Mouse (Mus musculus): Measurements from ENCODE around the gene Trmt1. TPM values are rescaled to one million over a fixed set of nuclear protein-coding genes. Genes with fewer than 3 reads are reported as not detected.

Trmt1 gene
- polyA plus RNA-seq, 1 experiment from 2014 or later = 62.0 TPM

GRCm38 (mm10) chr8:84731371-84732177, 45.5 kb downstream of the Trmt1 start:
- Histone ChIP-seq H3K4me2 (peak overlapping the region; percentile 77), H3K9ac (peak overlapping the region; percentile 78), H3K9me3 (replicated peaks) (no peaks in the 10 kb centered on the region), H3K27me3 (replicated peaks) (peaks cover 28% of the 10 kb centered on the region), H3K4me1 (peaks cover 88% of the 10 kb centered on the region), H3K4me3 (peak overlapping the region; percentile 39), H3K36me3 (peaks cover 17% of the 10 kb centered on the region), H3K27ac (peak overlapping the region; percentile 99)
- 54% methylated on average over 11 of the region's 11 CpGs for WGBS (ENCODE audit: insufficient replicate concordance)
- ATAC-seq = no peak

DNA sequence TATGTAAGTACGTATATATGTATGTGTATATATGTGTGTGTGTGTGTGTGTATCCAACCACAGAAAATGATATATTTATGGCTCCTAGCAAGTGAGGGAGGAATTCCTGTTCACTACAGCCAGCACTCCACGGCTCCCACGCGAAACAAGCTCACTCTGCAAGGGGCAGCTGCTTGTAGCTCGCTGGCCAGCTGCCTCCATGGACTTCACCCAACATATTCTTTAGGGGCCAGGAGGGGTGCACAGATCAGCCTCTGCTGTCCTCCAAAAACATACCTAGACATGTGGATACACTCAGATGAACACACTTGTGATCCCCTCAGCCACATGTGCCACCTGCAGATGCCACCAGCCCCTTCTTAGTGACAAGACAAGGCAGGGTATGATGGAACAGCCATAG, 46.4 kb downstream of the Trmt1 start:
- Histone ChIP-seq H3K27ac (peak overlapping the region; percentile 99), H3K4me1 (peaks cover 82% of the 10 kb centered on the region), H3K9ac (peak overlapping the region; percentile 78; the same call in 1 of the 2 replicates), H3K36me3 (peaks cover 7% of the 10 kb centered on the region), H3K27me3 (replicated peaks) (peaks cover 32% of the 10 kb centered on the region), H3K4me3 (no peak overlapping the region), H3K4me2 (no peak overlapping the region), H3K9me3 (replicated peaks) (no peaks in the 10 kb centered on the region)
- ATAC-seq = no peak
- 66% methylated on average over 5 of the region's 5 CpGs for WGBS (ENCODE audit: insufficient replicate concordance)

DNA sequence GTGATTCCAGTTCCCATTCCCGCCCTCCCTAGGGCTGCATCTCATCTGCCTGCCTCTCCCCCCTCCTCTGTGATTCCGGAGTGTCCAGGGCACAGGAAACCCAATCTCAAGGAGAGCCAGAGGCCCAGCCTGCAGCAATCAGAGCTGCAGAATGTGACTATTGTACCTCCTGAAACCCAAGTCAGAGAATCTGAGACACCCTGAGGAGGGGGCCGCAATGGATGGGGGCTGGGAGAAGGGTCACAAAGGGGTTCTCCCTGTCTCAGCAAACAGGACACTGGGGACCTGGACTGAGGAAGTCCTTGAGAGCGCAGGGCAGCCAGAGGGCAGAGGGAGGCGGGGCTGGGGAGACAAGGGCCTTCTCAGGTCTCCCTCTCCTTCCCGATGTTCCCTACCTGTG, 46.9 kb downstream of the Trmt1 start:
- peak overlapping the region; percentile 99 for H3K27ac ChIP-seq

GRCm38 (mm10) chr8:84733959-84734358, 47.9 kb downstream of the Trmt1 start:
- Histone ChIP-seq H3K4me1 (peaks cover 81% of the 10 kb centered on the region), H3K4me2 (no peak overlapping the region), H3K4me3 (no peak overlapping the region), H3K9me3 (replicated peaks) (no peaks in the 10 kb centered on the region), H3K36me3 (0 out of 2 replicates have a peak, but pooled peaks cover 5% of the 10 kb centered on the region), H3K27me3 (replicated peaks) (peaks cover 43% of the 10 kb centered on the region), H3K27ac (peak overlapping the region; percentile 56), H3K9ac (no peak overlapping the region; the same call in 1 of the 2 replicates)
- WGBS (ENCODE audit: insufficient replicate concordance) = 84% methylated on average over 6 of the region's 6 CpGs
- no peak for ATAC-seq

More for the DNA sequence above, 46.9 kb downstream of the Trmt1 start:
- H3K9ac ChIP-seq = no peak overlapping the region
- WGBS (ENCODE audit: insufficient replicate concordance) = 66% methylated on average over 6 of the region's 6 CpGs
- no peak overlapping the region for H3K4me3 ChIP-seq
- peaks cover 82% of the 10 kb centered on the region for H3K4me1 ChIP-seq
- no peak for ATAC-seq
- no peak overlapping the region for H3K4me2 ChIP-seq
- H3K9me3 ChIP-seq (replicated peaks) = no peaks in the 10 kb centered on the region
- peaks cover 34% of the 10 kb centered on the region for H3K27me3 ChIP-seq (replicated peaks)
- H3K36me3 ChIP-seq = 0 out of 2 replicates have a peak, but pooled peaks cover 5% of the 10 kb centered on the region

DNA sequence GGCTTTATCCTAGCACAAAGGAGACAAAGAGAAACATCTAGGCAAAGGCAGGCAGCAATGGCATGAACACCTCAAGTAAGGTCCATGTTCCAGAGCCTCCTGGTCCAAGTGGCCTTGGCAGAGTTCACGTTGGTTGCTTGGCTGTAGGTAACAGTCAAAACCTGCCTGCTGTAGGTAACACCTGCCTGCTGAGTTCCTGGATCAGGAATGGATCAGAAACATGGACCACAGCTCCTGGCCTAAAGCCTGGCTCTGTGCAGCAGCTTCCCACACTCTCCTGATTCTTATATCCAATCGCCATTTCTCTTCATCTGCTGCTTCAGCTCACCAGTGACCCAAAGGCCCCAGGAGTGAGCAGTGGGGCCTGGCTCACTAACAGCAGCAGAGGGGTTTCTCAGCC, 48.6 kb downstream of the Trmt1 start:
- Histone ChIP-seq H3K27ac (peak overlapping the region; percentile 56; the same call in 1 of the 2 replicates), H3K27me3 (replicated peaks) (peaks cover 51% of the 10 kb centered on the region), H3K4me1 (peaks cover 74% of the 10 kb centered on the region), H3K9ac (no peak overlapping the region), H3K36me3 (0 out of 2 replicates have a peak, but pooled peaks cover 4% of the 10 kb centered on the region), H3K9me3 (replicated peaks) (no peaks in the 10 kb centered on the region), H3K4me3 (no peak overlapping the region), H3K4me2 (no peak overlapping the region)
- ATAC-seq = no peak
- WGBS (ENCODE audit: insufficient replicate concordance) = 66% methylated on average over 2 of the region's 2 CpGs

GRCm38 (mm10) chr8:84735597-84735996, 49.5 kb downstream of the Trmt1 start:
- Histone ChIP-seq H3K9ac (0 out of 2 replicates have a peak overlapping the region, but pooled peaks have one; percentile 3), H3K9me3 (replicated peaks) (no peaks in the 10 kb centered on the region), H3K27ac (0 out of 2 replicates have a peak overlapping the region, but pooled peaks have one; percentile 22), H3K4me1 (peaks cover 72% of the 10 kb centered on the region), H3K4me2 (no peak overlapping the region), H3K36me3 (no peaks in the 10 kb centered on the region), H3K4me3 (no peak overlapping the region), H3K27me3 (replicated peaks) (peaks cover 60% of the 10 kb centered on the region)
- no peak for ATAC-seq
- 62% methylated on average over 2 of the region's 2 CpGs for WGBS (ENCODE audit: insufficient replicate concordance)

GRCm38 (mm10) chr8:84736521-84736920, 50.4 kb downstream of the Trmt1 start:
- Histone ChIP-seq H3K9me3 (replicated peaks) (no peaks in the 10 kb centered on the region), H3K4me1 (peaks cover 71% of the 10 kb centered on the region), H3K4me2 (no peak overlapping the region), H3K9ac (no peak overlapping the region), H3K4me3 (no peak overlapping the region), H3K27ac (no peak overlapping the region), H3K27me3 (replicated peaks) (peaks cover 69% of the 10 kb centered on the region), H3K36me3 (no peaks in the 10 kb centered on the region)
- 93% methylated on average over 4 of the region's 4 CpGs for WGBS (ENCODE audit: insufficient replicate concordance)
- ATAC-seq = no peak

DNA sequence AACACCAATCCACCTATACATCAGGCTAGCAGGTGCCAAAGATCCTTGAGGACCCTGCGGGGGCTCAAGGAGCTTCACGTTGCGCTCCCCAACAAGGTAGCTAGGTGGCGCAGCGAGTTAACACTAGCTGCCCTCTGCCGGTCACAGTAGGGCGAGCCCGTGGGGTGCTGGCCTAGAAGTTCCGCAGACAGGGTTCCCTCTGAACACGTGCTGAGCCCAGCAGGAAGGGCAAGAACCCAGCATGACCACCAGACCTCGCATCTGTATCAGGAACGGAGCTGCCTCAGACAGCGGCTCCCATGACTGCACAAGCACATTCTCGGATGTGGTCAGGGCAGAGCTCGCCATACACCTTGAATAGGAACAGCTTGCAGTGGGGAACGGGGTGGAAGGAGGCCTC, 51.5 kb downstream of the Trmt1 start:
- Histone ChIP-seq H3K9ac (peak overlapping the region; percentile 57), H3K9me3 (replicated peaks) (no peaks in the 10 kb centered on the region), H3K4me2 (peak overlapping the region; percentile 71), H3K4me3 (peak overlapping the region; percentile 36), H3K27ac (no peak overlapping the region), H3K36me3 (no peaks in the 10 kb centered on the region), H3K27me3 (replicated peaks) (peaks cover 80% of the 10 kb centered on the region), H3K4me1 (peaks cover 71% of the 10 kb centered on the region)
- ATAC-seq = peak; percentile 76
- 4% methylated on average over 16 of the region's 16 CpGs for WGBS (ENCODE audit: insufficient replicate concordance)

GRCm38 (mm10) chr8:84738266-84738665, 52.2 kb downstream of the Trmt1 start:
- H3K4me3 ChIP-seq = peak overlapping the region; percentile 36; the same call in 1 of the 2 replicates
- 29% methylated on average over 10 of the region's 10 CpGs for WGBS (ENCODE audit: insufficient replicate concordance)
- no peaks in the 10 kb centered on the region for H3K9me3 ChIP-seq (replicated peaks)
- peak overlapping the region; percentile 71 for H3K4me2 ChIP-seq
- no peaks in the 10 kb centered on the region for H3K36me3 ChIP-seq
- no peak overlapping the region for H3K27ac ChIP-seq
- peaks cover 71% of the 10 kb centered on the region for H3K4me1 ChIP-seq
- H3K9ac ChIP-seq = peak overlapping the region; percentile 57
- no peak for ATAC-seq
- H3K27me3 ChIP-seq (replicated peaks) = peaks cover 86% of the 10 kb centered on the region

DNA sequence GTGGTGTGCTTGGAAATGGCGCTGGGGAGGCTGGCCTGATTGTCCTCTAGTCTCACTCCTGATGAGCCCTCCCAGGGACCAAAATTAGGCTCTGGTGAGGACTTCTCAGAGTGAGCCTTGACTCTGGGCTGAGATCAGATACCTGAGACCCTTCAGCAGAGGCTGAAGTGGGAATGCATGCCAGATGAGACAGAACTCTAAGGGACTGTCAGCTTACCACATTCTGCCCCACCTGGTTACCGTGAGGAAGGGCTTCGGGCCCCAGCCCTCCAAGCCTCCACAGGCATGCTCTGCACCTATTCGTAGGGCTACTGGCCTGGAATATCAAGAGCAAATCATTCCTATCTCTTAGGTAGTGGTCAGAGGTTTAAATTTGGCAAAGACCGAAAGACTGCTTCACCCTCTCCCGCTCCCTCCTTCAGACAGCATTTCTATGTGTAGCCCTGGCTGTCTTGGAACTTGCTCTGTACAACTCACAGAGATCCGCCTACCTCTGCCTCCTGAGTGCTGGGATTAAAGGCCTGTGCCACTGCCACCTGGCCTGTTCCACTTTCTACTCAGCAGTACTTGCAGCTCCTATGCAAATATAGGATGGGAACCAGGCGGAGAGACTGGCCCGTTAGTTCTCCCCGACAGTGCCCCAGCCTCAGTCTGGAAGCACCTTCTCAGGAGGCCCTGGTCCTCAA, 52.8 kb downstream of the Trmt1 start:
- H3K9ac ChIP-seq = 0 out of 2 replicates have a peak overlapping the region, but pooled peaks have one; percentile 57
- peaks cover 72% of the 10 kb centered on the region for H3K4me1 ChIP-seq
- H3K4me3 ChIP-seq = no peak overlapping the region
- peaks cover 91% of the 10 kb centered on the region for H3K27me3 ChIP-seq (replicated peaks)
- H3K4me2 ChIP-seq = no peak overlapping the region
- H3K36me3 ChIP-seq = no peaks in the 10 kb centered on the region
- ATAC-seq = no peak
- no peaks in the 10 kb centered on the region for H3K9me3 ChIP-seq (replicated peaks)
- no peak overlapping the region for H3K27ac ChIP-seq
- 65% methylated on average over 10 of the region's 10 CpGs for WGBS (ENCODE audit: insufficient replicate concordance)

DNA sequence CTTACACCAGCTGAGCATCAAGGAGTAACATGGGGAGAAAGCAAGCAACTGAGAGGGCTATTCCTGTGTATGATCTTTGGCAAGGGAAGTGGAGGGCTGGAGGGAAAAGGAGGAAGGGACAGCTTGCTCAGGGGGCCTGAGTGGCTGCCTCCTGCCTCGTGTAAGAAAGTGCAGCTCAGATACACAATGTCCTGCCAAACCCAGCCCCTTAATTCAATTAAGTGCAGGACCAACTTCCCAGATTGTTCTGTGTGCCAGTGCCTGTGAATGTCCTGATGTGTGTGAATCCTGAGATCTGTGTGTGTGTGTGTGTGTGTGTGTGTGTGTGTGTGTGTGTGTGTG, 53.3 kb downstream of the Trmt1 start:
- H3K36me3 ChIP-seq = no peaks in the 10 kb centered on the region
- WGBS (ENCODE audit: insufficient replicate concordance) = 35% methylated on average over 1 of the region's 1 CpGs
- H3K4me2 ChIP-seq = no peak overlapping the region
- peaks cover 91% of the 10 kb centered on the region for H3K27me3 ChIP-seq (replicated peaks)
- no peak overlapping the region for H3K4me3 ChIP-seq
- no peak for ATAC-seq
- no peak overlapping the region for H3K9ac ChIP-seq
- H3K4me1 ChIP-seq = peaks cover 74% of the 10 kb centered on the region
- no peaks in the 10 kb centered on the region for H3K9me3 ChIP-seq (replicated peaks)
- no peak overlapping the region for H3K27ac ChIP-seq

Measured in liver, embryonic 12.5 days (tissue).